Mouse (Mus musculus) neural tube, embryonic 13.5 days (tissue): ENCODE measurements at regions not wholly inside any gene's neighbourhood (a gene's known extent, or its start where the extent isn't known, plus 50 kb on each side); places are given as distances from the start of the nearest gene placed in this dataset.

ENCODE experiments used
- ATAC-seq: fragments of 200-750 bp; cut with Nextera tagmentation; 2 replicates; pipeline ENCODE4 v1.8.0; 2017; ENCODE audit warnings: low read depth, mild to moderate bottlenecking, moderate TSS enrichment, moderate library complexity
- H3K27ac ChIP-seq: fragments of 300-500 bp; sonication (generic); replicated peaks from 2 replicates; pipeline ENCODE4 v1.5.1; 2015; ENCODE audit warnings: moderate library complexity, mild to moderate bottlenecking, inconsistent platforms
- H3K27me3 ChIP-seq: fragments of 300-500 bp; sonication (generic); 2 replicates; pipeline ENCODE4 v1.6.1; 2015; ENCODE audit warnings: mild to moderate bottlenecking, inconsistent platforms
- H3K36me3 ChIP-seq: fragments of 300-500 bp; sonication (generic); 2 replicates; pipeline ENCODE4 v1.6.1; 2015; ENCODE audit warnings: mild to moderate bottlenecking, inconsistent platforms
- H3K4me1 ChIP-seq: fragments of 300-500 bp; sonication (generic); replicated peaks from 2 replicates; pipeline ENCODE4 v1.6.1; 2015; ENCODE audit warnings: inconsistent platforms
- H3K4me2 ChIP-seq: fragments of 300-500 bp; sonication (generic); 2 replicates; pipeline ENCODE4 v1.6.1; 2015; ENCODE audit warnings: inconsistent platforms, mild to moderate bottlenecking, moderate library complexity
- H3K4me3 ChIP-seq: fragments of 300-500 bp; sonication (generic); 2 replicates; pipeline ENCODE4 v1.5.1; 2015; ENCODE audit warnings: mild to moderate bottlenecking, inconsistent platforms
- H3K9ac ChIP-seq: fragments of 300-500 bp; sonication (generic); 2 replicates; pipeline ENCODE4 v1.6.1; 2015; ENCODE audit warnings: moderate library complexity, mild to moderate bottlenecking, inconsistent platforms
- H3K9me3 ChIP-seq: fragments of 300-500 bp; sonication (generic); 2 replicates; pipeline ENCODE4 v1.6.1; 2016; ENCODE audit warnings: inconsistent platforms
- WGBS: fragments of 180-500 bp; shearing (Covaris S2); methylation state at CpG from one replicate; pipeline ENCODE4 v1.1.7; 2015; 5-methylcytosine and 5-hydroxymethylcytosine counted together

GRCm38 (mm10) chr15:10843060-10843695 lies 109.0 kb upstream of the C1qtnf3 start:
- 41% methylated on average over 3 of the region's 3 CpGs for whole genome bisulfite sequencing

GRCm38 (mm10) chr15:10846722-10847121 lies 105.4 kb upstream of the C1qtnf3 start:
- no peaks in the 10 kb centered on the region for H3K9me3 ChIP-seq
- H3K9ac ChIP-seq = no peak overlapping the region
- no peak overlapping the region for H3K4me2 ChIP-seq
- H3K4me3 ChIP-seq = no peak overlapping the region
- WGBS = 94% methylated on average over 4 of the region's 4 CpGs
- H3K36me3 ChIP-seq = no peaks in the 10 kb centered on the region
- no peaks in the 10 kb centered on the region for H3K4me1 ChIP-seq
- no peak overlapping the region for H3K27ac ChIP-seq
- ATAC-seq = no peak
- no peaks in the 10 kb centered on the region for H3K27me3 ChIP-seq

More at GRCm38 (mm10) chr15:10843060-10843695, 109.0 kb upstream of the C1qtnf3 start:
- Histone ChIP-seq H3K4me1 (no peaks in the 10 kb centered on the region), H3K27ac (no peak overlapping the region), H3K4me3 (no peak overlapping the region), H3K36me3 (no peaks in the 10 kb centered on the region), H3K9ac (no peak overlapping the region), H3K9me3 (no peaks in the 10 kb centered on the region), H3K4me2 (no peak overlapping the region), H3K27me3 (no peaks in the 10 kb centered on the region)
- no peak for ATAC-seq

- Histone ChIP-seq H3K9me3 (no peaks in the 10 kb centered on the region), H3K4me2 (no peak overlapping the region), H3K27me3 (no peaks in the 10 kb centered on the region), H3K36me3 (no peaks in the 10 kb centered on the region), H3K9ac (no peak overlapping the region), H3K4me1 (no peaks in the 10 kb centered on the region; the same call in 1 of the 2 replicates), H3K4me3 (no peak overlapping the region), H3K27ac (no peak overlapping the region)
- ATAC-seq = no peak
- 88% methylated on average over 7 of the region's 7 CpGs for WGBS
Measured at GRCm38 (mm10) chr15:10864004-10864775, 87.9 kb upstream of the C1qtnf3 start.

GRCm38 (mm10) chr15:10865109-10865508 lies 87.0 kb upstream of the C1qtnf3 start:
- no peak overlapping the region for H3K4me3 ChIP-seq
- H3K27me3 ChIP-seq = no peaks in the 10 kb centered on the region
- no peak overlapping the region for H3K9ac ChIP-seq
- H3K4me2 ChIP-seq = no peak overlapping the region
- no peaks in the 10 kb centered on the region; the same call in 1 of the 2 replicates for H3K4me1 ChIP-seq
- WGBS = 81% methylated on average over 5 of the region's 5 CpGs
- H3K9me3 ChIP-seq = no peaks in the 10 kb centered on the region
- no peaks in the 10 kb centered on the region for H3K36me3 ChIP-seq
- ATAC-seq = no peak
- H3K27ac ChIP-seq = no peak overlapping the region

GRCm38 (mm10) chr15:10866794-10867193 lies 85.3 kb upstream of the C1qtnf3 start:
- H3K36me3 ChIP-seq = no peaks in the 10 kb centered on the region
- 81% methylated on average over 5 of the region's 5 CpGs for WGBS
- no peak for ATAC-seq
- no peak overlapping the region for H3K4me3 ChIP-seq
- H3K9me3 ChIP-seq = no peaks in the 10 kb centered on the region
- H3K9ac ChIP-seq = no peak overlapping the region
- no peak overlapping the region for H3K4me2 ChIP-seq
- no peak overlapping the region for H3K27ac ChIP-seq
- no peaks in the 10 kb centered on the region; the same call in 1 of the 2 replicates for H3K4me1 ChIP-seq
- no peaks in the 10 kb centered on the region for H3K27me3 ChIP-seq

- H3K4me1 ChIP-seq = no peaks in the 10 kb centered on the region; the same call in 1 of the 2 replicates
- H3K27me3 ChIP-seq = no peaks in the 10 kb centered on the region
- H3K36me3 ChIP-seq = no peaks in the 10 kb centered on the region
- no peak for ATAC-seq
- no peak overlapping the region for H3K4me3 ChIP-seq
- no peak overlapping the region for H3K4me2 ChIP-seq
- H3K9ac ChIP-seq = no peak overlapping the region
- no peak overlapping the region for H3K27ac ChIP-seq
- no peaks in the 10 kb centered on the region for H3K9me3 ChIP-seq
- 94% methylated on average over 7 of the region's 7 CpGs for WGBS
Measured at GRCm38 (mm10) chr15:10868115-10868514, 84.0 kb upstream of the C1qtnf3 start.

- Histone ChIP-seq H3K9ac (no peak overlapping the region), H3K4me3 (no peak overlapping the region), H3K27me3 (no peaks in the 10 kb centered on the region), H3K9me3 (no peaks in the 10 kb centered on the region), H3K27ac (no peak overlapping the region), H3K36me3 (no peaks in the 10 kb centered on the region), H3K4me1 (no peaks in the 10 kb centered on the region; the same call in 1 of the 2 replicates), H3K4me2 (no peak overlapping the region)
- 67% methylated on average over 14 of the region's 14 CpGs for WGBS
- ATAC-seq = peak; percentile 54
Measured at GRCm38 (mm10) chr15:10868716-10869585, 83.2 kb upstream of the C1qtnf3 start.

GRCm38 (mm10) chr15:10869879-10870278 lies 82.3 kb upstream of the C1qtnf3 start:
- Histone ChIP-seq H3K36me3 (no peaks in the 10 kb centered on the region), H3K9me3 (no peaks in the 10 kb centered on the region), H3K4me2 (no peak overlapping the region), H3K9ac (no peak overlapping the region), H3K27me3 (no peaks in the 10 kb centered on the region), H3K4me1 (no peaks in the 10 kb centered on the region; the same call in 1 of the 2 replicates), H3K4me3 (no peak overlapping the region), H3K27ac (no peak overlapping the region)
- ATAC-seq = no peak
- 67% methylated on average over 13 of the region's 13 CpGs for WGBS

- Histone ChIP-seq H3K27ac (no peak overlapping the region), H3K4me3 (no peak overlapping the region), H3K9ac (no peak overlapping the region), H3K27me3 (no peaks in the 10 kb centered on the region), H3K9me3 (no peaks in the 10 kb centered on the region), H3K4me2 (no peak overlapping the region), H3K36me3 (no peaks in the 10 kb centered on the region), H3K4me1 (no peaks in the 10 kb centered on the region; the same call in 1 of the 2 replicates)
- ATAC-seq = peak; percentile 20; the same call in 1 of the 2 replicates
- 14% methylated on average over 13 of the region's 13 CpGs for WGBS
Measured at GRCm38 (mm10) chr15:10872322-10872967, 79.7 kb upstream of the C1qtnf3 start.

- Histone ChIP-seq H3K27me3 (no peaks in the 10 kb centered on the region), H3K9me3 (no peaks in the 10 kb centered on the region), H3K27ac (no peak overlapping the region), H3K4me1 (no peaks in the 10 kb centered on the region), H3K4me2 (no peak overlapping the region), H3K36me3 (no peaks in the 10 kb centered on the region), H3K9ac (no peak overlapping the region), H3K4me3 (no peak overlapping the region)
- WGBS = 73% methylated on average over 5 of the region's 5 CpGs
- no peak for ATAC-seq
Measured at GRCm38 (mm10) chr15:10876328-10876727, 75.8 kb upstream of the C1qtnf3 start.

GRCm38 (mm10) chr15:10881726-10882125 lies 70.4 kb upstream of the C1qtnf3 start:
- no peak for ATAC-seq
- 83% methylated on average over 1 of the region's 1 CpGs for WGBS

More at GRCm38 (mm10) chr15:10881726-10882125, 70.4 kb upstream of the C1qtnf3 start:
- Histone ChIP-seq H3K27me3 (no peaks in the 10 kb centered on the region), H3K4me1 (no peaks in the 10 kb centered on the region), H3K36me3 (no peaks in the 10 kb centered on the region), H3K9ac (no peak overlapping the region), H3K9me3 (0 out of 2 replicates have a peak, but pooled peaks cover 5% of the 10 kb centered on the region), H3K4me2 (no peak overlapping the region), H3K4me3 (no peak overlapping the region), H3K27ac (no peak overlapping the region)
